ENCODE assay signal across 8 mouse cellular contexts in genomic region chr1:172311921-172312767, GRCm38 (mm10). TPM values are rescaled to one million over a fixed set of nuclear protein-coding genes. Genes with fewer than 3 reads are reported as not detected.
DNase-seq lines count a peak whose midpoint lies in the region; ATAC-seq and TF ChIP-seq lines count a peak whose summit lies in the region.

No protein-coding gene starts in this region.

- no peak for TF ChIP-seq CTCF in forebrain, postnatal 0 days (IDR thresholded peaks at IDR 0.05; ENCODE audit: low read depth)
- TF ChIP-seq CTCF in left cerebral cortex, adult 2 months (IDR thresholded peaks at IDR 0.05): no peak; the same call in 1 of the 2 replicates

- peaks cover 5% of the 10 kb centered on the region for H3K36me3 ChIP-seq in forebrain, postnatal 0 days (ENCODE audit: insufficient read depth)
- no peaks in the 10 kb centered on the region for H3K36me3 ChIP-seq in hindbrain, embryonic 11.5 days (ENCODE audit: control insufficient read depth, insufficient read depth, low read length)
- H3K36me3 ChIP-seq in megakaryocyte, embryonic 14.5 days (replicated peaks; ENCODE audit: low read length): peaks cover 12% of the 10 kb centered on the region

- DNase-seq in R1 (ENCODE audit: low read depth, low spot score): peak; percentile 91
- peak; percentile 85 for DNase-seq in cerebellum, adult 8-10 months
- DNase-seq in forebrain, postnatal 0 days: peak; percentile 82
- DNase-seq in hindbrain, embryonic 11.5 days (ENCODE audit: low spot score): peak; percentile 91
- peak; percentile 78 to 83 for DNase-seq in left cerebral cortex, adult 2 months (ENCODE audit: extremely low spot score in 1 of 2, low spot score in 2 of 2)
- DNase-seq in right cerebral cortex, postnatal 10 days (ENCODE audit: low spot score in 2 of 2): peak; percentile 87
- DNase-seq in urinary bladder, postnatal 14 days (ENCODE audit: low spot score): peak; percentile 92

- H3K4me1 ChIP-seq in forebrain, postnatal 0 days (ENCODE audit: insufficient read depth): peaks cover 24% of the 10 kb centered on the region
- H3K4me1 ChIP-seq in hindbrain, embryonic 11.5 days (replicated peaks; ENCODE audit: control insufficient read depth, insufficient read depth, low read length): peaks cover 10% of the 10 kb centered on the region
- H3K4me1 ChIP-seq in megakaryocyte, embryonic 14.5 days: peaks cover 58% of the 10 kb centered on the region

- no peaks in the 10 kb centered on the region for H3K27me3 ChIP-seq in forebrain, postnatal 0 days (ENCODE audit: insufficient read depth, low read length)
- H3K27me3 ChIP-seq in hindbrain, embryonic 11.5 days (ENCODE audit: control insufficient read depth, insufficient read depth, low read length): no peaks in the 10 kb centered on the region
- peaks cover 17% of the 10 kb centered on the region for H3K27me3 ChIP-seq in megakaryocyte, embryonic 14.5 days (replicated peaks)

- peak overlapping the region; percentile 91 for H3K27ac ChIP-seq in forebrain, postnatal 0 days (ENCODE audit: low read depth, low read length)
- peak overlapping the region; percentile 72 for H3K27ac ChIP-seq in hindbrain, embryonic 11.5 days (ENCODE audit: low read depth, low read length)
- peak overlapping the region; percentile 100 for H3K27ac ChIP-seq in left cerebral cortex, adult 2 months

- no peaks in the 10 kb centered on the region for H3K9me3 ChIP-seq in forebrain, postnatal 0 days (ENCODE audit: low read length)
- no peaks in the 10 kb centered on the region for H3K9me3 ChIP-seq in hindbrain, embryonic 11.5 days (ENCODE audit: control insufficient read depth, low read length)
- no peaks in the 10 kb centered on the region for H3K9me3 ChIP-seq in megakaryocyte, embryonic 14.5 days

- peak overlapping the region; percentile 67 for H3K4me3 ChIP-seq in forebrain, postnatal 0 days (ENCODE audit: low read depth, low read length)
- peak overlapping the region; percentile 75 for H3K4me3 ChIP-seq in hindbrain, embryonic 11.5 days (ENCODE audit: low read depth, low read length)
- peak overlapping the region; percentile 87 for H3K4me3 ChIP-seq in left cerebral cortex, adult 2 months
- peak overlapping the region; percentile 99 for H3K4me3 ChIP-seq in megakaryocyte, embryonic 14.5 days (replicated peaks)

- H3K4me2 ChIP-seq in forebrain, postnatal 0 days (ENCODE audit: low read depth): peak overlapping the region; percentile 90
- H3K4me2 ChIP-seq in hindbrain, embryonic 11.5 days (replicated peaks; ENCODE audit: low read depth, low read length): peak overlapping the region; percentile 82

- under 1% methylated on average over 41 of the region's 55 CpGs for WGBS in forebrain, postnatal 0 days
- WGBS in hindbrain, embryonic 11.5 days: under 1% methylated on average over 39 of the region's 55 CpGs

- peak; percentile 53 for ATAC-seq in forebrain, postnatal 0 days
- peak; percentile 68 for ATAC-seq in hindbrain, embryonic 11.5 days (ENCODE audit: low FRiP score)

- H3K9ac ChIP-seq in forebrain, postnatal 0 days: peak overlapping the region; percentile 72
- H3K9ac ChIP-seq in hindbrain, embryonic 11.5 days (ENCODE audit: low read depth, low read length): peak overlapping the region; percentile 73

- intact Hi-C loops in left cerebral cortex, adult 2 months (cut with DNase I): loop anchor here (1.0 to 5.0 kb wide), 3 partner anchors 17 to 265 kb away; partner anchors contain the start of genes Dcaf8 and Kcnj9

RNA-seq across cellular contexts. Expression of gene Atp1a2, which starts 14.3 kb away (rescaled TPM):
- total RNA-seq in forebrain, postnatal 0 days (2014; rRNA removed): 213 and 294 TPM in 2 replicates
- 54.4 and 75.2 TPM in 2 replicates for polyA plus RNA-seq in forebrain, postnatal 0 days (2015; fragmentation: Nextera tagmentation; extraction: Ambion mirVana)
- polyA plus RNA-seq in hindbrain, embryonic 11.5 days (2014; fragmentation: Nextera tagmentation; extraction: Ambion mirVana): 1.9 and 2.6 TPM in 2 replicates
- 100 to 1,000 TPM; 628 to 676 TPM for total RNA-seq in left cerebral cortex, adult 2 months (2021)
- polyA plus RNA-seq in megakaryocyte, embryonic 14.5 days (2012; ENCODE audit: insufficient read depth, low replicate concordance): 0.03 TPM in 1 of 2 replicates, not detected in the other

RNA-seq across cellular contexts. Expression of gene Kcnj9, which starts 17.0 kb away (rescaled TPM):
- 7.5 and 8.6 TPM in 2 replicates for total RNA-seq in forebrain, postnatal 0 days (2014; rRNA removed)
- polyA plus RNA-seq in forebrain, postnatal 0 days (2015; fragmentation: Nextera tagmentation; extraction: Ambion mirVana): 2.9 and 4.8 TPM in 2 replicates
- polyA plus RNA-seq in hindbrain, embryonic 11.5 days (2014; fragmentation: Nextera tagmentation; extraction: Ambion mirVana): 0.17 and 0.46 TPM in 2 replicates
- total RNA-seq in left cerebral cortex, adult 2 months (2021): 100 to 1,000 TPM; 137 to 138 TPM
- polyA plus RNA-seq in megakaryocyte, embryonic 14.5 days (2012; ENCODE audit: insufficient read depth, low replicate concordance): 0.13 TPM in 1 of 2 replicates, not detected in the other

RNA-seq across cellular contexts. Expression of gene Kcnj10, which starts 28.9 kb away (rescaled TPM):
- 3.2 and 4.1 TPM in 2 replicates for total RNA-seq in forebrain, postnatal 0 days (2014; rRNA removed)
- polyA plus RNA-seq in forebrain, postnatal 0 days (2015; fragmentation: Nextera tagmentation; extraction: Ambion mirVana): 1.4 and 2.9 TPM in 2 replicates
- polyA plus RNA-seq in hindbrain, embryonic 11.5 days (2014; fragmentation: Nextera tagmentation; extraction: Ambion mirVana): 0.73 TPM in 2 replicates
- 100 to 1,000 TPM in 1 of 2 experiments, 10 to 100 TPM in 1; 86.5 to 108 TPM for total RNA-seq in left cerebral cortex, adult 2 months (2021)
- 0.12 TPM in 1 of 2 replicates, not detected in the other for polyA plus RNA-seq in megakaryocyte, embryonic 14.5 days (2012; ENCODE audit: insufficient read depth, low replicate concordance)

RNA-seq across cellular contexts. Expression of gene Igsf8, which starts 50.7 kb away (rescaled TPM):
- total RNA-seq in forebrain, postnatal 0 days (2014; rRNA removed): 117 and 136 TPM in 2 replicates
- polyA plus RNA-seq in forebrain, postnatal 0 days (2015; fragmentation: Nextera tagmentation; extraction: Ambion mirVana): 110 and 113 TPM in 2 replicates
- 123 and 136 TPM in 2 replicates for polyA plus RNA-seq in hindbrain, embryonic 11.5 days (2014; fragmentation: Nextera tagmentation; extraction: Ambion mirVana)
- total RNA-seq in left cerebral cortex, adult 2 months (2021): 100 to 1,000 TPM; 257 to 260 TPM
- 18.9 and 46.3 TPM in 2 replicates for polyA plus RNA-seq in megakaryocyte, embryonic 14.5 days (2012; ENCODE audit: insufficient read depth, low replicate concordance)

RNA-seq across cellular contexts. Expression of gene Atp1a4, which starts 53.9 kb away (rescaled TPM):
- total RNA-seq in forebrain, postnatal 0 days (2014; rRNA removed): not detected in 2 replicates
- not detected in 2 replicates for polyA plus RNA-seq in forebrain, postnatal 0 days (2015; fragmentation: Nextera tagmentation; extraction: Ambion mirVana)
- polyA plus RNA-seq in hindbrain, embryonic 11.5 days (2014; fragmentation: Nextera tagmentation; extraction: Ambion mirVana): 0.06 TPM in 1 of 2 replicates, not detected in the other
- total RNA-seq in left cerebral cortex, adult 2 months (2021): not detected
- not detected in 2 replicates for polyA plus RNA-seq in megakaryocyte, embryonic 14.5 days (2012; ENCODE audit: insufficient read depth, low replicate concordance)

Comparison
In these comparisons a context has a peak if more than half of its experiments do, and no peak if none do; other contexts are left out.
1. Peak in every context shown above with its lines: DNase-seq, ATAC-seq, H3K4me3 ChIP-seq and H3K27ac ChIP-seq.
2. RNA of gene Atp1a2, which starts 14.3 kb away (polyA plus RNA-seq): 54.4 to 75.2 TPM in forebrain, postnatal 0 days; 1.9 to 2.6 TPM in hindbrain, embryonic 11.5 days and 0.03 TPM in megakaryocyte, embryonic 14.5 days; every median in the first group is over 10 times any median in the second.